Mouse (Mus musculus) CH12.LX (cell line): Measurements from ENCODE around the gene Bora. TPM values are rescaled to one million over a fixed set of nuclear protein-coding genes. Genes with fewer than 3 reads are reported as not detected.

Source experiments
- DNase-seq: peaks from one replicate; pipeline ENCODE4 v3.0.0-alpha.2; 2013; ENCODE audit errors: extremely low read depth
- H3K27ac ChIP-seq: 2 replicates; pipeline ENCODE4 v1.5.1; 2012; ENCODE audit warnings: low read depth, mild to moderate bottlenecking, control low read depth, moderate library complexity; ENCODE audit not compliant: insufficient read depth
- H3K27me3 ChIP-seq: replicated peaks from 2 replicates; pipeline ENCODE3; 2012; ENCODE audit warnings: inconsistent platforms
- H3K36me3 ChIP-seq, 2 experiments: replicated peaks in 1 of 2; 2 replicates each; pipeline versions ENCODE3 to v1.6.1; 2012; ENCODE audit warnings: inconsistent platforms in 1 of 2, low read length in 1 of 2, mild to moderate bottlenecking in 1 of 2, mixed read lengths in 1 of 2, moderate library complexity in 1 of 2; ENCODE audit not compliant: control insufficient read depth in 1 of 2, insufficient read depth in 1 of 2
- H3K4me1 ChIP-seq, 2 experiments: 2 replicates each; pipeline ENCODE4 v1.6.1; 2012; ENCODE audit warnings: inconsistent platforms in 1 of 2, moderate library complexity in 1 of 2; ENCODE audit not compliant: insufficient read depth in 2 of 2, control insufficient read depth in 1 of 2
- H3K4me2 ChIP-seq: 2 replicates; pipeline ENCODE4 v1.6.1; 2012; ENCODE audit warnings: low read depth, mild to moderate bottlenecking, control low read depth; ENCODE audit not compliant: poor library complexity, insufficient read depth, severe bottlenecking
- H3K4me3 ChIP-seq, 3 experiments: fragments of 150-350 bp in 1 of 3; sonication (generic) in 1 of 3; replicated peaks in 1 of 3; 2 replicates each; pipeline versions ENCODE3 to v1.5.1; 2011 to 2012; ENCODE audit warnings: low read depth in 2 of 3, low read length in 2 of 3, mild to moderate bottlenecking in 2 of 3, moderate library complexity in 2 of 3, control low read depth in 1 of 3, improper control_type of control experiment in 1 of 3, inconsistent platforms in 1 of 3, mixed read lengths in 1 of 3; ENCODE audit not compliant: poor library complexity in 1 of 3
- H3K79me2 ChIP-seq: replicated peaks from 2 replicates; pipeline ENCODE4 v1.6.1; 2012; ENCODE audit warnings: mild to moderate bottlenecking, moderate library complexity; ENCODE audit not compliant: control insufficient read depth, poor library complexity, insufficient read depth, severe bottlenecking; ENCODE audit errors: extremely low read depth
- H3K9ac ChIP-seq: 2 replicates; pipeline ENCODE4 v1.6.1; 2012; ENCODE audit warnings: low read depth, mild to moderate bottlenecking, control low read depth, moderate library complexity; ENCODE audit not compliant: insufficient read depth
- H3K9me3 ChIP-seq: replicated peaks from 2 replicates; pipeline ENCODE3; 2012; ENCODE audit warnings: low read length, inconsistent platforms, mixed read lengths
- BHLHE40 ChIP-seq: IDR thresholded peaks from 2 replicates; pipeline ENCODE4 v1.6.1; 2011; ENCODE audit warnings: mild to moderate bottlenecking, low read depth, low read length, improper control_type of control experiment
- CHD1 ChIP-seq: IDR thresholded peaks from 2 replicates; pipeline ENCODE4 v1.6.1; 2012; ENCODE audit warnings: low read depth, low read length, improper control_type of control experiment, inconsistent platforms
- CHD2 ChIP-seq: IDR thresholded peaks from 2 replicates; pipeline ENCODE4 v1.6.1; 2011; ENCODE audit warnings: low read length, improper control_type of control experiment
- CTCF ChIP-seq, 2 experiments: IDR thresholded peaks in 1 of 2; conservative IDR thresholded peaks in 1 of 2; 2 replicates each; pipeline ENCODE4 v1.5.1; 2011 to 2012; ENCODE audit warnings: low read depth in 2 of 2, low read length in 2 of 2, improper control_type of control experiment in 1 of 2, inconsistent platforms in 1 of 2, mild to moderate bottlenecking in 1 of 2, moderate library complexity in 1 of 2
- E2F4 ChIP-seq: IDR thresholded peaks from 2 replicates; pipeline ENCODE4 v1.6.1; 2011; ENCODE audit warnings: low read depth, low read length, improper control_type of control experiment; ENCODE audit not compliant: insufficient replicate concordance
- ELF1 ChIP-seq: IDR thresholded peaks from 2 replicates; pipeline ENCODE4 v1.6.1; 2014; ENCODE audit warnings: low read depth, mild to moderate bottlenecking, inconsistent platforms, low read length, improper control_type of control experiment
- EP300 ChIP-seq: IDR thresholded peaks from 2 replicates; pipeline ENCODE4 v1.6.1; 2011; ENCODE audit warnings: low read length, improper control_type of control experiment
- HCFC1 ChIP-seq: IDR thresholded peaks from 2 replicates; pipeline ENCODE4 v1.6.1; 2012; ENCODE audit warnings: low read depth, mild to moderate bottlenecking, inconsistent platforms, low read length, improper control_type of control experiment
- IRF4 ChIP-seq: IDR thresholded peaks from 2 replicates; pipeline ENCODE4 v1.6.1; 2014; ENCODE audit warnings: low read depth, mild to moderate bottlenecking, inconsistent platforms, low read length, improper control_type of control experiment
- JUND ChIP-seq: conservative IDR thresholded peaks from 2 replicates; pipeline ENCODE4 v1.6.1; 2011; ENCODE audit warnings: low read depth, low read length, improper control_type of control experiment
- KAT2A ChIP-seq: IDR thresholded peaks from 2 replicates; pipeline ENCODE4 v1.6.1; 2012; ENCODE audit warnings: low read length, improper control_type of control experiment, inconsistent platforms; ENCODE audit not compliant: insufficient replicate concordance
- MAX ChIP-seq: IDR thresholded peaks from 2 replicates; pipeline ENCODE4 v1.6.1; 2011; ENCODE audit warnings: low read length, improper control_type of control experiment
- MAZ ChIP-seq: IDR thresholded peaks from 2 replicates; pipeline ENCODE4 v1.6.1; 2012; ENCODE audit warnings: low read depth, mild to moderate bottlenecking, inconsistent platforms, low read length, improper control_type of control experiment, moderate library complexity
- NRF1 ChIP-seq: IDR thresholded peaks from 2 replicates; pipeline ENCODE4 v1.6.1; 2014; ENCODE audit warnings: low read depth, mild to moderate bottlenecking, inconsistent platforms, low read length, improper control_type of control experiment, moderate library complexity
- PAX5 ChIP-seq: IDR thresholded peaks from 2 replicates; pipeline ENCODE4 v1.6.1; 2012; ENCODE audit warnings: low read length, inconsistent platforms, mixed read lengths
- POLR2A ChIP-seq: IDR thresholded peaks from 2 replicates; pipeline ENCODE4 v1.6.1; 2011; ENCODE audit warnings: low read depth, mild to moderate bottlenecking, improper control_type of control experiment, low read length
- POLR2AphosphoS2 ChIP-seq: IDR thresholded peaks from 2 replicates; pipeline ENCODE4 v1.6.1; 2011; ENCODE audit warnings: low read depth, low read length, improper control_type of control experiment
- TBP ChIP-seq: conservative IDR thresholded peaks from 2 replicates; pipeline ENCODE4 v1.6.1; 2011; ENCODE audit warnings: low read depth, low read length, improper control_type of control experiment
- UBTF ChIP-seq: IDR thresholded peaks from 2 replicates; pipeline ENCODE4 v1.6.1; 2012; ENCODE audit warnings: low read depth, mild to moderate bottlenecking, inconsistent platforms, low read length, improper control_type of control experiment, moderate library complexity
- USF2 ChIP-seq: conservative IDR thresholded peaks from 2 replicates; pipeline ENCODE4 v1.6.1; 2011; ENCODE audit warnings: low read depth, low read length, improper control_type of control experiment
- ZC3H11A ChIP-seq: IDR thresholded peaks from 2 replicates; pipeline ENCODE4 v1.6.1; 2012; ENCODE audit warnings: low read depth, mild to moderate bottlenecking, inconsistent platforms, low read length, improper control_type of control experiment
- ZMIZ1 ChIP-seq: IDR thresholded peaks from 2 replicates; pipeline ENCODE4 v1.6.1; 2012; ENCODE audit warnings: low read depth, mild to moderate bottlenecking, inconsistent platforms, low read length, improper control_type of control experiment
- ZNF384 ChIP-seq: IDR thresholded peaks from 2 replicates; pipeline ENCODE4 v1.6.1; 2012; ENCODE audit warnings: low read depth, low read length, improper control_type of control experiment, inconsistent platforms
- dilution Hi-C: fragments of 300-500 bp; cut with MboI; formaldehyde crosslinking; loops from 2 replicates; pipeline ENCODE4 v1.14.3; 2020; ENCODE audit warnings: low sequenced_read_pairs; ENCODE audit not compliant: extremely low pct_unique_long_range_greater_than_20kb, extremely low pct_ligation_motif_present
- in situ Hi-C: fragments of 300-500 bp; cut with MboI; formaldehyde crosslinking; loops from 3 replicates; pipeline ENCODE4 v1.14.3; 2019; ENCODE audit warnings: low sequenced_read_pairs, low pct_ligation_motif_present, low pct_unique_long_range_greater_than_20kb, mixed read lengths
- polyA plus RNA-seq: library from polyadenylated mRNA; unstranded; fragments of >175 nt; gene quantifications from 2 replicates; pipeline ENCODE4 v1.2.1, GENCODE M21; 2012; ENCODE audit warnings: low read depth; ENCODE audit not compliant: insufficient read length
- total RNA-seq, 2 experiments: library from RNA; depleted of rRNA; stranded (reverse); fragments of 300-350 nt in 1 of 2; fragments of >200 nt in 1 of 2; gene quantifications; 2 replicates each; pipeline ENCODE4 v1.2.3; 2012 to 2014

Bora gene
- total and polyA plus RNA-seq, 3 experiments: 27.9 to 49.3 (median 44.7) TPM

DNA sequence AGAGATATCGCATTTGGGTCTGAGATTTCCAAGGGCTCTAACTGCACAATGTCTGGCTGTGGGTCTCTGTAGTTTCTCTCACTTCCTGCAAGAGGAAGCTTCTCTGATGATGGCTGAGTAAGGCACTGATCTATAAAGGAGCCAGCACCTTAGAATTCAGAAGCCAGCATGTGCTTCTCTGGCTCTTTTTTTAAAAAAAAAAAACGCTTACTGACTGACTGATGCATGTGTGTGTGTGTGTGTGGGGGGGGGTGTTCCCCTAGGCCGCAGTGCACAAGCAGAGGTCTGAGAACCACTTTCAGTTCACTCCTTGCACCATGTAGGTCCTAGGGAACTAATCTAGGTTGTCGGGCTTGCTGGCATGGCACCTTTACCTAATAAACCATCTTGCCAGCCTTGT, 4.6 kb upstream of the Bora start:
- Histone ChIP-seq H3K79me2 (peaks cover 65% of the 10 kb centered on the region), H3K27me3 (no peaks in the 10 kb centered on the region), H3K27ac (no peak overlapping the region), H3K4me2 (peak overlapping the region; percentile 86), H3K4me3 (peak overlapping the region in 2 of 3 experiments; percentile 20 to 37), H3K9ac (peak overlapping the region; percentile 71), H3K36me3 (peaks cover 14 to 32% of the 10 kb centered on the region in 2 experiments)
- peak; percentile 18 for DNase-seq
- in situ Hi-C loops (no loop called here), dilution Hi-C loops (no loop called here)
- peak; percentile 80 for TF ChIP-seq ZNF384
- TF ChIP-seq E2F4: no peak
- TF ChIP-seq MAX: no peak
- no peak for TF ChIP-seq ELF1
- no peak for TF ChIP-seq POLR2A
- TF ChIP-seq, all 38 proteins: peak for 1
- peaks cover 2 to 43% of the 10 kb centered on the region in 2 experiments; a peak in 3 of 4 replicates for H3K4me1 ChIP-seq
- H3K9me3 ChIP-seq: no peaks in the 10 kb centered on the region

GRCm38 (mm10) chr14:99043499-99043898, 2.5 kb upstream of the Bora start:
- Histone ChIP-seq H3K9ac (no peak overlapping the region; the same call in 1 of the 2 replicates), H3K27ac (no peak overlapping the region), H3K4me3 (no peak overlapping the region), H3K4me2 (peak overlapping the region; percentile 93), H3K79me2 (peaks cover 72% of the 10 kb centered on the region), H3K27me3 (no peaks in the 10 kb centered on the region), H3K9me3 (no peaks in the 10 kb centered on the region), H3K36me3 (peaks cover 5 to 23% of the 10 kb centered on the region in 2 experiments), H3K4me1 (peaks cover 5 to 45% of the 10 kb centered on the region in 2 experiments; a peak in 3 of 4 replicates)
- DNase-seq: no peak
- dilution Hi-C loops (no loop called here), in situ Hi-C loops (no loop called here)
- no peak for TF ChIP-seq TBP
- no peak for TF ChIP-seq POLR2A
- TF ChIP-seq KAT2A: no peak
- no peak for TF ChIP-seq UBTF
- no peak for TF ChIP-seq POLR2AphosphoS2
- TF ChIP-seq ZC3H11A: no peak
- no peak for TF ChIP-seq CHD1
- no peak for TF ChIP-seq BHLHE40
- no peak for TF ChIP-seq USF2

DNA sequence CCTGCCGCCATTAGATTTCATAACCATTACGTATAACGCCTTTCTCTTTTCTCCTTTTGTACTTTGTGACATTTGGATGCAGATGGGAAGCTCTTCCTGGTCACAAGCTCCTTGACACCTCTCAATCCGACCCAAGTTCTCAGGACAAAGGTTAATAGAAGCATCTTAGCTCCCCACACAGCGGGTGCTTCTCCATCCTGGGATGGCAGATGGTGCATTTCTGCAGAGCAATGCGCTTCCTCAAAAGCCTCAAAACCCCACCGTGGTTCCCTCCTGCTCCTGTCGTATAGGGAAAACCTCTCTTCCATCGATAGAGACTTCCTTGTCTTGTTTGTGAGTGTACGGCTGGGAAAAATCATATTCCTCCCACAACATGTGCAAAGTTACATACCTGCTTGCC, 1.9 kb upstream of the Bora start:
- peak overlapping the region in 2 of 3 experiments; percentile 58 to 92 for H3K4me3 ChIP-seq
- DNase-seq: no peak
- dilution Hi-C loops (no loop called here), in situ Hi-C loops (no loop called here)
- peak overlapping the region; percentile 93 for H3K4me2 ChIP-seq
- no peaks in the 10 kb centered on the region for H3K27me3 ChIP-seq
- no peaks in the 10 kb centered on the region for H3K9me3 ChIP-seq
- H3K36me3 ChIP-seq: peaks cover 7 to 23% of the 10 kb centered on the region in 2 experiments
- H3K27ac ChIP-seq: no peak overlapping the region
- H3K4me1 ChIP-seq: peaks cover 5 to 49% of the 10 kb centered on the region in 2 experiments; a peak in 3 of 4 replicates
- peaks cover 73% of the 10 kb centered on the region for H3K79me2 ChIP-seq
- TF ChIP-seq KAT2A (no peak), PAX5 (no peak), IRF4 (no peak), CHD2 (no peak), MAX (no peak), ELF1 (no peak), ZMIZ1 (no peak), ZNF384 (no peak), CTCF (conservative IDR thresholded peaks at IDR 0.05 in 1 of 2, IDR thresholded peaks at IDR 0.05 in 1 of 2; ENCODE audit: low read depth in 2 of 2, low read length in 2 of 2) (no peak), JUND (no peak), HCFC1 (no peak), MAZ (no peak), EP300 (no peak), NRF1 (no peak), CHD1 (no peak), BHLHE40 (no peak), UBTF (no peak)
- no peak overlapping the region for H3K9ac ChIP-seq
